Mouse (Mus musculus): Measurements from ENCODE around the gene Ltb4r2.

Gene Ltb4r2

GRCm38 (mm10) chr14:55737086-55737687 is 24.0 kb upstream of the Ltb4r2 start:
- DNase-seq (ENCODE audit: low spot score in 2 of 2), result no peak

- peak; percentile 69 to 90 for DNase-seq (ENCODE audit: low spot score in 2 of 2)
Observed at GRCm38 (mm10) chr14:55743711-55744110, 17.5 kb upstream of the Ltb4r2 start.

GRCm38 (mm10) chr14:55745180-55745860 is 15.9 kb upstream of the Ltb4r2 start, which contains the start of the genes Dhrs1 and Nop9:
TSS of gene Dhrs1 (minus strand) at chr14:55745690.
TSS of gene Nop9 (plus strand) at chr14:55745693.
- DNase-seq (ENCODE audit: low spot score in 2 of 2), result peak; percentile 81 to 87

GRCm38 (mm10) chr14:55745861-55746237 is 15.4 kb upstream of the Ltb4r2 start:
- DNase-seq (ENCODE audit: low spot score in 2 of 2), result no peak

- DNase-seq (ENCODE audit: low spot score in 2 of 2), result no peak
Observed at GRCm38 (mm10) chr14:55747051-55747847, 14.0 kb upstream of the Ltb4r2 start.

- no peak for DNase-seq (ENCODE audit: low spot score in 2 of 2)
Observed at GRCm38 (mm10) chr14:55757566-55757965, 3.7 kb upstream of the Ltb4r2 start.

- no peak for DNase-seq (ENCODE audit: low spot score in 2 of 2)
Observed at GRCm38 (mm10) chr14:55758363-55758784, 2.9 kb upstream of the Ltb4r2 start, which contains the start of gene Cideb. TSS of gene Cideb (minus strand) at chr14:55758458.

GRCm38 (mm10) chr14:55760156-55760555 is 1.1 kb upstream of the Ltb4r2 start:
- peak; percentile 66 to 84 for DNase-seq (ENCODE audit: low spot score in 2 of 2)

GRCm38 (mm10) chr14:55762001-55762821 is 983 bp downstream of the Ltb4r2 start:
- DNase-seq (ENCODE audit: low spot score in 2 of 2), result peak in 1 of 2 experiments; percentile 37

- DNase-seq (ENCODE audit: low spot score in 2 of 2), result no peak
Observed at GRCm38 (mm10) chr14:55763166-55763565, 1.9 kb downstream of the Ltb4r2 start.

GRCm38 (mm10) chr14:55765696-55766095 is 4.5 kb downstream of the Ltb4r2 start, which contains the start of gene Ltb4r1:
TSS of gene Ltb4r1 (plus strand) at chr14:55765962.
- DNase-seq (ENCODE audit: low spot score in 2 of 2), result no peak

- DNase-seq (ENCODE audit: low spot score in 2 of 2), result no peak
Observed at GRCm38 (mm10) chr14:55767519-55768414, 6.5 kb downstream of the Ltb4r2 start.

GRCm38 (mm10) chr14:55768555-55768954 is 7.3 kb downstream of the Ltb4r2 start:
- DNase-seq (ENCODE audit: low spot score in 2 of 2), result no peak

- no peak for DNase-seq (ENCODE audit: low spot score in 2 of 2)
Observed at GRCm38 (mm10) chr14:55769087-55769703, 8.0 kb downstream of the Ltb4r2 start.

GRCm38 (mm10) chr14:55776711-55777110 is 15.5 kb downstream of the Ltb4r2 start:
- DNase-seq (ENCODE audit: low spot score in 2 of 2), result no peak

GRCm38 (mm10) chr14:55777176-55777575 is 15.9 kb downstream of the Ltb4r2 start:
- DNase-seq (ENCODE audit: low spot score in 2 of 2), result no peak

GRCm38 (mm10) chr14:55777806-55778205 is 16.6 kb downstream of the Ltb4r2 start:
- no peak for DNase-seq (ENCODE audit: low spot score in 2 of 2)

GRCm38 (mm10) chr14:55778686-55779085 is 17.5 kb downstream of the Ltb4r2 start:
- no peak for DNase-seq (ENCODE audit: low spot score in 2 of 2)

GRCm38 (mm10) chr14:55779656-55780055 is 18.4 kb downstream of the Ltb4r2 start:
- DNase-seq (ENCODE audit: low spot score in 2 of 2), result no peak

- DNase-seq (ENCODE audit: low spot score in 2 of 2), result peak in 1 of 2 experiments; percentile 2
Observed at GRCm38 (mm10) chr14:55780736-55781135, 19.5 kb downstream of the Ltb4r2 start.

Data from thymus, postnatal 10 days (tissue).